Mouse (Mus musculus) CH12.LX (cell line): ENCODE measurements at regions not wholly inside any gene's neighbourhood (a gene's known extent, or its start where the extent isn't known, plus 50 kb on each side); places are given as distances from the start of the nearest gene placed in this dataset.

Source experiments
- DNase-seq: peaks from one replicate; pipeline ENCODE4 v3.0.0-alpha.2; 2013; ENCODE audit errors: extremely low read depth
- H3K27ac ChIP-seq: 2 replicates; pipeline ENCODE4 v1.5.1; 2012; ENCODE audit warnings: low read depth, mild to moderate bottlenecking, control low read depth, moderate library complexity; ENCODE audit not compliant: insufficient read depth
- H3K27me3 ChIP-seq: replicated peaks from 2 replicates; pipeline ENCODE3; 2012; ENCODE audit warnings: inconsistent platforms
- H3K36me3 ChIP-seq, 2 experiments: replicated peaks in 1 of 2; 2 replicates each; pipeline versions ENCODE3 to v1.6.1; 2012; ENCODE audit warnings: inconsistent platforms in 1 of 2, low read length in 1 of 2, mild to moderate bottlenecking in 1 of 2, mixed read lengths in 1 of 2, moderate library complexity in 1 of 2; ENCODE audit not compliant: control insufficient read depth in 1 of 2, insufficient read depth in 1 of 2
- H3K4me1 ChIP-seq, 2 experiments: 2 replicates each; pipeline ENCODE4 v1.6.1; 2012; ENCODE audit warnings: inconsistent platforms in 1 of 2, moderate library complexity in 1 of 2; ENCODE audit not compliant: insufficient read depth in 2 of 2, control insufficient read depth in 1 of 2
- H3K4me2 ChIP-seq: 2 replicates; pipeline ENCODE4 v1.6.1; 2012; ENCODE audit warnings: low read depth, mild to moderate bottlenecking, control low read depth; ENCODE audit not compliant: poor library complexity, insufficient read depth, severe bottlenecking
- H3K4me3 ChIP-seq, 3 experiments: fragments of 150-350 bp in 1 of 3; sonication (generic) in 1 of 3; replicated peaks in 1 of 3; 2 replicates each; pipeline versions ENCODE3 to v1.5.1; 2011 to 2012; ENCODE audit warnings: low read depth in 2 of 3, low read length in 2 of 3, mild to moderate bottlenecking in 2 of 3, moderate library complexity in 2 of 3, control low read depth in 1 of 3, improper control_type of control experiment in 1 of 3, inconsistent platforms in 1 of 3, mixed read lengths in 1 of 3; ENCODE audit not compliant: poor library complexity in 1 of 3
- H3K79me2 ChIP-seq: replicated peaks from 2 replicates; pipeline ENCODE4 v1.6.1; 2012; ENCODE audit warnings: mild to moderate bottlenecking, moderate library complexity; ENCODE audit not compliant: control insufficient read depth, poor library complexity, insufficient read depth, severe bottlenecking; ENCODE audit errors: extremely low read depth
- H3K9ac ChIP-seq: 2 replicates; pipeline ENCODE4 v1.6.1; 2012; ENCODE audit warnings: low read depth, mild to moderate bottlenecking, control low read depth, moderate library complexity; ENCODE audit not compliant: insufficient read depth
- H3K9me3 ChIP-seq: replicated peaks from 2 replicates; pipeline ENCODE3; 2012; ENCODE audit warnings: low read length, inconsistent platforms, mixed read lengths
- BHLHE40 ChIP-seq: IDR thresholded peaks from 2 replicates; pipeline ENCODE4 v1.6.1; 2011; ENCODE audit warnings: mild to moderate bottlenecking, low read depth, low read length, improper control_type of control experiment
- CHD2 ChIP-seq: IDR thresholded peaks from 2 replicates; pipeline ENCODE4 v1.6.1; 2011; ENCODE audit warnings: low read length, improper control_type of control experiment
- CTCF ChIP-seq, 2 experiments: IDR thresholded peaks in 1 of 2; conservative IDR thresholded peaks in 1 of 2; 2 replicates each; pipeline ENCODE4 v1.5.1; 2011 to 2012; ENCODE audit warnings: low read depth in 2 of 2, low read length in 2 of 2, improper control_type of control experiment in 1 of 2, inconsistent platforms in 1 of 2, mild to moderate bottlenecking in 1 of 2, moderate library complexity in 1 of 2
- E2F4 ChIP-seq: IDR thresholded peaks from 2 replicates; pipeline ENCODE4 v1.6.1; 2011; ENCODE audit warnings: low read depth, low read length, improper control_type of control experiment; ENCODE audit not compliant: insufficient replicate concordance
- ELF1 ChIP-seq: IDR thresholded peaks from 2 replicates; pipeline ENCODE4 v1.6.1; 2014; ENCODE audit warnings: low read depth, mild to moderate bottlenecking, inconsistent platforms, low read length, improper control_type of control experiment
- EP300 ChIP-seq: IDR thresholded peaks from 2 replicates; pipeline ENCODE4 v1.6.1; 2011; ENCODE audit warnings: low read length, improper control_type of control experiment
- ETS1 ChIP-seq: conservative IDR thresholded peaks from 2 replicates; pipeline ENCODE4 v1.6.1; 2012; ENCODE audit warnings: low read depth, mild to moderate bottlenecking, inconsistent platforms, low read length, improper control_type of control experiment, moderate library complexity
- GABPA ChIP-seq: IDR thresholded peaks from 2 replicates; pipeline ENCODE4 v1.6.1; 2012; ENCODE audit warnings: low read depth, low read length, improper control_type of control experiment, inconsistent platforms; ENCODE audit not compliant: insufficient replicate concordance
- HCFC1 ChIP-seq: IDR thresholded peaks from 2 replicates; pipeline ENCODE4 v1.6.1; 2012; ENCODE audit warnings: low read depth, mild to moderate bottlenecking, inconsistent platforms, low read length, improper control_type of control experiment
- JUN ChIP-seq: IDR thresholded peaks from 2 replicates; pipeline ENCODE4 v1.6.1; 2011; ENCODE audit warnings: low read depth, mild to moderate bottlenecking, low read length, improper control_type of control experiment, moderate library complexity; ENCODE audit not compliant: insufficient read depth
- JUND ChIP-seq: conservative IDR thresholded peaks from 2 replicates; pipeline ENCODE4 v1.6.1; 2011; ENCODE audit warnings: low read depth, low read length, improper control_type of control experiment
- KAT2A ChIP-seq: IDR thresholded peaks from 2 replicates; pipeline ENCODE4 v1.6.1; 2012; ENCODE audit warnings: low read length, improper control_type of control experiment, inconsistent platforms; ENCODE audit not compliant: insufficient replicate concordance
- MAFK ChIP-seq: IDR thresholded peaks from 2 replicates; pipeline ENCODE4 v1.6.1; 2011; ENCODE audit warnings: low read length, improper control_type of control experiment; ENCODE audit not compliant: insufficient replicate concordance
- MAX ChIP-seq: IDR thresholded peaks from 2 replicates; pipeline ENCODE4 v1.6.1; 2011; ENCODE audit warnings: low read length, improper control_type of control experiment
- MXI1 ChIP-seq: IDR thresholded peaks from 2 replicates; pipeline ENCODE4 v1.6.1; 2011; ENCODE audit warnings: mild to moderate bottlenecking, low read depth, low read length, improper control_type of control experiment
- MYC ChIP-seq: IDR thresholded peaks from 2 replicates; pipeline ENCODE4 v1.6.1; 2011; ENCODE audit warnings: low read depth, mild to moderate bottlenecking, improper control_type of control experiment, low read length
- PAX5 ChIP-seq: IDR thresholded peaks from 2 replicates; pipeline ENCODE4 v1.6.1; 2012; ENCODE audit warnings: low read length, inconsistent platforms, mixed read lengths
- POLR2A ChIP-seq: IDR thresholded peaks from 2 replicates; pipeline ENCODE4 v1.6.1; 2011; ENCODE audit warnings: low read depth, mild to moderate bottlenecking, improper control_type of control experiment, low read length
- RCOR1 ChIP-seq: conservative IDR thresholded peaks from 2 replicates; pipeline ENCODE4 v1.6.1; 2012; ENCODE audit warnings: low read depth, mild to moderate bottlenecking, inconsistent platforms, low read length, improper control_type of control experiment
- TBP ChIP-seq: conservative IDR thresholded peaks from 2 replicates; pipeline ENCODE4 v1.6.1; 2011; ENCODE audit warnings: low read depth, low read length, improper control_type of control experiment
- UBTF ChIP-seq: IDR thresholded peaks from 2 replicates; pipeline ENCODE4 v1.6.1; 2012; ENCODE audit warnings: low read depth, mild to moderate bottlenecking, inconsistent platforms, low read length, improper control_type of control experiment, moderate library complexity
- USF1 ChIP-seq: IDR thresholded peaks from 2 replicates; pipeline ENCODE4 v1.6.1; 2014; ENCODE audit warnings: low read depth, mild to moderate bottlenecking, inconsistent platforms, low read length, improper control_type of control experiment
- ZC3H11A ChIP-seq: IDR thresholded peaks from 2 replicates; pipeline ENCODE4 v1.6.1; 2012; ENCODE audit warnings: low read depth, mild to moderate bottlenecking, inconsistent platforms, low read length, improper control_type of control experiment
- ZKSCAN1 ChIP-seq: IDR thresholded peaks from 2 replicates; pipeline ENCODE4 v1.6.1; 2012; ENCODE audit warnings: low read depth, inconsistent platforms, low read length, improper control_type of control experiment, borderline replicate concordance
- ZMIZ1 ChIP-seq: IDR thresholded peaks from 2 replicates; pipeline ENCODE4 v1.6.1; 2012; ENCODE audit warnings: low read depth, mild to moderate bottlenecking, inconsistent platforms, low read length, improper control_type of control experiment
- ZNF384 ChIP-seq: IDR thresholded peaks from 2 replicates; pipeline ENCODE4 v1.6.1; 2012; ENCODE audit warnings: low read depth, low read length, improper control_type of control experiment, inconsistent platforms
- dilution Hi-C: fragments of 300-500 bp; cut with MboI; formaldehyde crosslinking; loops from 2 replicates; pipeline ENCODE4 v1.14.3; 2020; ENCODE audit warnings: low sequenced_read_pairs; ENCODE audit not compliant: extremely low pct_unique_long_range_greater_than_20kb, extremely low pct_ligation_motif_present
- in situ Hi-C: fragments of 300-500 bp; cut with MboI; formaldehyde crosslinking; loops from 3 replicates; pipeline ENCODE4 v1.14.3; 2019; ENCODE audit warnings: low sequenced_read_pairs, low pct_ligation_motif_present, low pct_unique_long_range_greater_than_20kb, mixed read lengths

- Histone ChIP-seq H3K4me1 (no peaks in the 10 kb centered on the region), H3K4me2 (no peak overlapping the region), H3K9me3 (peaks cover 29% of the 10 kb centered on the region), H3K9ac (no peak overlapping the region), H3K79me2 (no peaks in the 10 kb centered on the region; the same call in 1 of the 2 replicates), H3K4me3 (no peak overlapping the region), H3K27ac (no peak overlapping the region), H3K36me3 (no peaks in the 10 kb centered on the region), H3K27me3 (no peaks in the 10 kb centered on the region)
- in situ Hi-C loops, result no loop called here
- TF ChIP-seq ZKSCAN1 (no peak), BHLHE40 (no peak), TBP (no peak), POLR2A (no peak), PAX5 (no peak), HCFC1 (no peak), ZC3H11A (no peak), USF1 (no peak)
- no peak for DNase-seq
- dilution Hi-C loops, result no loop called here
These were observed 161.4 kb downstream of the Enc1 start for GRCm38 (mm10) chr13:97402164-97402761.

GRCm38 (mm10) chr13:97401620-97402019, 160.7 kb downstream of the Enc1 start:
- dilution Hi-C loops, result no loop called here
- H3K4me3 ChIP-seq, result no peak overlapping the region

GRCm38 (mm10) chr13:97398041-97398440, 157.1 kb downstream of the Enc1 start:
- H3K27ac ChIP-seq, result no peak overlapping the region
- TF ChIP-seq JUN, result no peak
- TF ChIP-seq CHD2, result no peak
- no peak for TF ChIP-seq ELF1
- no peak for TF ChIP-seq PAX5
- TF ChIP-seq JUND, result no peak
- TF ChIP-seq ZNF384, result no peak
- no peak for TF ChIP-seq MAX
- TF ChIP-seq ETS1, result no peak
- TF ChIP-seq CTCF (conservative IDR thresholded peaks at IDR 0.05 in 1 of 2, IDR thresholded peaks at IDR 0.05 in 1 of 2; ENCODE audit: low read depth in 2 of 2, low read length in 2 of 2), result no peak
- TF ChIP-seq UBTF, result no peak
- no peak for TF ChIP-seq BHLHE40
- TF ChIP-seq ZMIZ1, result no peak
- TF ChIP-seq MAFK, result no peak
- TF ChIP-seq E2F4, result no peak
- TF ChIP-seq RCOR1, result no peak
- TF ChIP-seq ZKSCAN1, result no peak
- H3K9ac ChIP-seq, result no peak overlapping the region
- H3K4me3 ChIP-seq, result no peak overlapping the region
- dilution Hi-C loops, result no loop called here
- H3K4me2 ChIP-seq, result no peak overlapping the region
- in situ Hi-C loops, result no loop called here
- H3K9me3 ChIP-seq, result peaks cover 19% of the 10 kb centered on the region
- no peaks in the 10 kb centered on the region; the same call in 1 of the 2 replicates for H3K79me2 ChIP-seq
- H3K4me1 ChIP-seq, result no peaks in the 10 kb centered on the region
- H3K36me3 ChIP-seq, result no peaks in the 10 kb centered on the region
- no peaks in the 10 kb centered on the region for H3K27me3 ChIP-seq
- no peak for DNase-seq

More at GRCm38 (mm10) chr13:97401620-97402019, 160.7 kb downstream of the Enc1 start:
- no peak for TF ChIP-seq RCOR1
- no peak for TF ChIP-seq KAT2A
- TF ChIP-seq ZKSCAN1, result no peak
- no peak for TF ChIP-seq MAX
- no peak for TF ChIP-seq GABPA
- no peak for TF ChIP-seq JUND
- TF ChIP-seq ZC3H11A, result no peak
- TF ChIP-seq ELF1, result no peak
- no peak for TF ChIP-seq MYC
- TF ChIP-seq ZMIZ1, result no peak
- TF ChIP-seq CHD2, result no peak
- no peak for TF ChIP-seq MXI1
- no peak for TF ChIP-seq POLR2A
- no peak for TF ChIP-seq EP300
- no peaks in the 10 kb centered on the region for H3K27me3 ChIP-seq
- no peak for DNase-seq
- peaks cover 26% of the 10 kb centered on the region for H3K9me3 ChIP-seq
- in situ Hi-C loops, result no loop called here
- no peak overlapping the region for H3K9ac ChIP-seq
- H3K27ac ChIP-seq, result no peak overlapping the region
- H3K4me1 ChIP-seq, result no peaks in the 10 kb centered on the region
- H3K79me2 ChIP-seq, result no peaks in the 10 kb centered on the region; the same call in 1 of the 2 replicates
- no peaks in the 10 kb centered on the region for H3K36me3 ChIP-seq
- no peak overlapping the region for H3K4me2 ChIP-seq
